Mouse (Mus musculus): Measurements from ENCODE around the gene Rnf220.

Gene Rnf220

DNA sequence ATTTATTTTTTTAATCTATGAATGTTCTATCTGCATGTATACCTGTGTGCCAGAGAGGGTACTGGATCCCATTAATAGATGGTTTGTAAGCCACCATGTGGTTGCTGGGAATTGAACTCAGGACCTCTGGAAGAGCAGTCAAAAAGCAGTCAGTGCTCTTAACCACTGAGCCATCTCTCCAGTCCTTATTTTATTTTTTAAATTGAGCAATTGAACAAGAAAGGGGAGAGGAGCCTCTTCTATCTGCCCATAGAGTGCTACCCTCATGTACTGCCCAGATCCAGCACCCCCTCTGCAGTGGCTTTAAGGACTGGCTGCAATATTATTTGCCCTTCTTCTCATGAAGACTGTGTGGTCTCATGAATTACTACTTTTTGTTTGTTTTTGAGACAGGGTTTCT is 271.6 kb downstream of the Rnf220 start:
- no peak for DNase-seq (ENCODE audit: low read depth, low spot score)

DNA sequence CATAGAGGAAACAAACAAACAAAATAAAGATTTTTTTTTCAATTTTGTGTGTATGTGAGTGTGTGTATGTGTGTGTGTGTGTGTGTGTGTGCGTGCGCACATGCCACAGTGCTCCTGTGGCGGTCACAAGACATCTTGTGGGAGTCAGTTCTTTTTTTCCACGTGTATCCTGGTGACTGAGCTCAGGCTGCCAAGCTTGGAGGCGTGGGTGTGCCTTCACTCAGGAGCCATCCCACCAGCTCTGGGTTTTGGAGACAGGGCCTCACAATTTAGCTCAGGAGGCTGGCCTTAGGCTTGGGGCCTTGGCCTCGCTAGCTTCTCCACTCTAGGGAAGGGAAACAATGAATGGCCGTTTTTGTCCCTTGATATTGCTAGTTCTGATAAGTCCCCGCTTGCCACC is 272.7 kb downstream of the Rnf220 start:
- DNase-seq (ENCODE audit: low read depth, low spot score), result no peak

DNA sequence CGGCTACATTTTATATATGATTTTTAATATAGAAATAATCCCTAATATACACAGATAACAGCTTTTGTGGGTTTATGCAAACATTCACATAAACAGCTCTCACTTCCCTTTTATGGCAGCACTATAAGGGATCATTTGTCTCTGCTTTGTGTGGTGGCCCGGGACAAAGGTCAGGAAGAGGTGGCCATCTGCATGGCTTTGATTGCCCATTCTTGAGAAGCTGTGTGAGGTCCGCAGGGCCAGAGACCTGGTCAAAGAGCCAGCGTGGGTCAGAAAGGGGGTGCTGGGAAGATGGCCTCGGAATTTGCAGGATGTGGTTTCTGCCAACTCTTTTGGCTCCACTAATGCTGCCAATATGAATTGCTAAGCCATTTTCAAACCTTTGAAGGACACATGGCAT is 273.9 kb downstream of the Rnf220 start:
- DNase-seq (ENCODE audit: low read depth, low spot score), result no peak

DNA sequence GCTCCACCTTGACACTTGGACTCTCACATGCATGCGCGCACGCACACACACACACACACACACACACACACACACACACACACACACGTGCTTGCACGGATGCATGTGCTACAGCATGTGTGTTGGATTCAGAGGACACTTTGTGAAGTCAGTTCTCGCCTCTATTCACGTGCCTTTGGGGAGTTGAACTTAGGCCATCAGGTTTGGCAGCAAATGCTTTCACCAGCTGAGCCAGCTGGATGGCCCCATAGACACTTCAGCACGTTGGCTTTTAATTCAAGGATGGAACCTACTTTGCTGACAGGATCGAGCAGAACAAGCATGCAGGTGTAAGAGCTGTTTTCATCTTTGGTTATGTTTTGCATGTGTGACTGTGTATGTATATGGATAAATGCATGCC is 275.0 kb downstream of the Rnf220 start:
- no peak for DNase-seq (ENCODE audit: low read depth, low spot score)

Data from retina, adult 2 months (tissue).